Mouse (Mus musculus): ENCODE data around the gene Gtf3c5. TPM values are rescaled to one million over a fixed set of nuclear protein-coding genes. Genes with fewer than 3 reads are reported as not detected.

Gene Gtf3c5
- polyA plus RNA-seq, 1 experiment from 2014 or later: 39.5 TPM

DNA sequence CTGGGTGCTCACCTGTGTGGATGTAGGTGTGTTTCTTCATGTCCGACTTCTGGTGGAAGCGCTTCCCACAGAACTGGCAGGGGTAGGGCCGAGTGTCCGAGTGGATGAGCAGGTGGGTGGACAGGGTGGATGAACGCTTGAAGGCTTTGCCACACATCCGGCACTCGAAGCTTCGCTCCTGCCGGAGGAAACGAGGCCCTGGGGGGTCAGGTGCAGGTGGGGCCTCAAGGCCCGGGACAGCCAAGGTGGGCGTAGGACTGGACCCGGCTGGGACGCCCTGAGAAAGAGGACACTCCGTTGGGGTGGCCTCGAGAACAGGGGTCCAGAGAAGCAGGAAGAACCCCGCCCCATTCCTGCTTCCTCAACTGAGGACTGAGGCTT is 27.8 kb upstream of the Gtf3c5 start:
- Histone ChIP-seq H3K27ac (ENCODE audit: low read depth, low read length) (no peak overlapping the region), H3K27me3 (replicated peaks; ENCODE audit: control insufficient read depth, insufficient read depth, low read length) (no peaks in the 10 kb centered on the region), H3K9ac (ENCODE audit: low read depth, low read length) (no peak overlapping the region), H3K4me3 (ENCODE audit: low read length) (no peak overlapping the region), H3K4me1 (ENCODE audit: control insufficient read depth, insufficient read depth, low read depth, low read length) (no peaks in the 10 kb centered on the region), H3K9me3 (ENCODE audit: control insufficient read depth, low read length) (no peaks in the 10 kb centered on the region), H3K36me3 (ENCODE audit: control insufficient read depth, insufficient read depth, low read length) (no peaks in the 10 kb centered on the region), H3K4me2 (ENCODE audit: low read length) (no peak overlapping the region)
- WGBS: 82% methylated on average over 17 of the region's 17 CpGs
- ATAC-seq: no peak

DNA sequence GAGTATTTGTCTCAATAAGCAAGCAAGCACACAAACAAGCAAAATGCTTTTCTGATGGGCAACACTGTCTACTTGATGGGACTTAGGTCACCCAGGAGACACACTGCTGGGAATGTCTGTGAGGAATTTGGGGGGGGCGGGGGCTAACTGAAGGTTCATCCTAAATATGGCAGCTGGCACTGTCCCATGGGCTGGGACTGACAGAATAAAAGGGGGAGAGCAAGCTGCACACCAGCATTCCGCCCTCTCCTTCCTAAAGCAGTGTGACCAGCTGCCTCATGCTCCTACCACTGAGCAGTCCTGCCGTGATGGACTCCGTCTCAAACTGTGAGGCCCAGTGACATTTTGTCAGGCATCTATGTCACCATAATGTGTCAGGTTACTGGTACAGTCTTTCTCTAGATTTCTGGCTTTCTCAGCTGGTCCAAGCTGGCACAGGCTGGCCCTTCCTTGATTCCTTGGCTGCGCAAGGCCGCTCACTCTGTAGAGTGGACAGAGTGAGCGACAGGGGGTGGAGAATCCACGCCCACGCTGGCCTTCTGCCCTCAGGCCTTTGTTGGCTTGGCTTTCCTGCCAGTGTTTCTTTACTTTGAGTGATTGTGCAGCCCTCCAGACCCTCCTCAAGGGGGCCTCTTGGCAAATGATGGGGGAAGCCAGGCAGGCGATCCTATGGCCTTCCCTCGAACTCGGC is 27.3 kb upstream of the Gtf3c5 start:
- no peak for ATAC-seq
- Histone ChIP-seq H3K4me2 (ENCODE audit: low read length) (no peak overlapping the region), H3K27me3 (replicated peaks; ENCODE audit: control insufficient read depth, insufficient read depth, low read length) (no peaks in the 10 kb centered on the region), H3K9me3 (ENCODE audit: control insufficient read depth, low read length) (no peaks in the 10 kb centered on the region), H3K4me3 (ENCODE audit: low read length) (no peak overlapping the region), H3K27ac (ENCODE audit: low read depth, low read length) (no peak overlapping the region), H3K4me1 (ENCODE audit: control insufficient read depth, insufficient read depth, low read depth, low read length) (no peaks in the 10 kb centered on the region), H3K9ac (ENCODE audit: low read depth, low read length) (no peak overlapping the region), H3K36me3 (ENCODE audit: control insufficient read depth, insufficient read depth, low read length) (no peaks in the 10 kb centered on the region)
- 52% methylated on average over 12 of the region's 12 CpGs for WGBS

GRCm38 (mm10) chr2:28609851-28610250 is 26.3 kb upstream of the Gtf3c5 start:
- Histone ChIP-seq H3K27me3 (replicated peaks; ENCODE audit: control insufficient read depth, insufficient read depth, low read length) (no peaks in the 10 kb centered on the region), H3K27ac (ENCODE audit: low read depth, low read length) (no peak overlapping the region), H3K9ac (ENCODE audit: low read depth, low read length) (no peak overlapping the region), H3K4me2 (ENCODE audit: low read length) (no peak overlapping the region), H3K4me1 (ENCODE audit: control insufficient read depth, insufficient read depth, low read depth, low read length) (no peaks in the 10 kb centered on the region), H3K9me3 (ENCODE audit: control insufficient read depth, low read length) (no peaks in the 10 kb centered on the region), H3K36me3 (ENCODE audit: control insufficient read depth, insufficient read depth, low read length) (no peaks in the 10 kb centered on the region), H3K4me3 (ENCODE audit: low read length) (no peak overlapping the region)
- WGBS: 90% methylated on average over 10 of the region's 10 CpGs
- ATAC-seq: no peak

- Histone ChIP-seq H3K4me2 (ENCODE audit: low read length) (no peak overlapping the region), H3K4me3 (ENCODE audit: low read length) (no peak overlapping the region), H3K27ac (ENCODE audit: low read depth, low read length) (no peak overlapping the region), H3K36me3 (ENCODE audit: control insufficient read depth, insufficient read depth, low read length) (no peaks in the 10 kb centered on the region), H3K27me3 (replicated peaks; ENCODE audit: control insufficient read depth, insufficient read depth, low read length) (no peaks in the 10 kb centered on the region), H3K4me1 (ENCODE audit: control insufficient read depth, insufficient read depth, low read depth, low read length) (no peaks in the 10 kb centered on the region), H3K9ac (ENCODE audit: low read depth, low read length) (no peak overlapping the region), H3K9me3 (ENCODE audit: control insufficient read depth, low read length) (no peaks in the 10 kb centered on the region)
- 50% methylated on average over 10 of the region's 10 CpGs for WGBS
- ATAC-seq: no peak
These were observed 24.0 kb upstream of the Gtf3c5 start for GRCm38 (mm10) chr2:28607341-28608165.

GRCm38 (mm10) chr2:28606601-28607340 is 23.2 kb upstream of the Gtf3c5 start:
- Histone ChIP-seq H3K4me1 (ENCODE audit: control insufficient read depth, insufficient read depth, low read depth, low read length) (no peaks in the 10 kb centered on the region), H3K36me3 (ENCODE audit: control insufficient read depth, insufficient read depth, low read length) (no peaks in the 10 kb centered on the region), H3K4me2 (ENCODE audit: low read length) (no peak overlapping the region), H3K4me3 (ENCODE audit: low read length) (no peak overlapping the region), H3K27ac (ENCODE audit: low read depth, low read length) (no peak overlapping the region), H3K27me3 (replicated peaks; ENCODE audit: control insufficient read depth, insufficient read depth, low read length) (no peaks in the 10 kb centered on the region), H3K9me3 (ENCODE audit: control insufficient read depth, low read length) (no peaks in the 10 kb centered on the region), H3K9ac (ENCODE audit: low read depth, low read length) (no peak overlapping the region)
- WGBS: 71% methylated on average over 8 of the region's 8 CpGs
- ATAC-seq: no peak

DNA sequence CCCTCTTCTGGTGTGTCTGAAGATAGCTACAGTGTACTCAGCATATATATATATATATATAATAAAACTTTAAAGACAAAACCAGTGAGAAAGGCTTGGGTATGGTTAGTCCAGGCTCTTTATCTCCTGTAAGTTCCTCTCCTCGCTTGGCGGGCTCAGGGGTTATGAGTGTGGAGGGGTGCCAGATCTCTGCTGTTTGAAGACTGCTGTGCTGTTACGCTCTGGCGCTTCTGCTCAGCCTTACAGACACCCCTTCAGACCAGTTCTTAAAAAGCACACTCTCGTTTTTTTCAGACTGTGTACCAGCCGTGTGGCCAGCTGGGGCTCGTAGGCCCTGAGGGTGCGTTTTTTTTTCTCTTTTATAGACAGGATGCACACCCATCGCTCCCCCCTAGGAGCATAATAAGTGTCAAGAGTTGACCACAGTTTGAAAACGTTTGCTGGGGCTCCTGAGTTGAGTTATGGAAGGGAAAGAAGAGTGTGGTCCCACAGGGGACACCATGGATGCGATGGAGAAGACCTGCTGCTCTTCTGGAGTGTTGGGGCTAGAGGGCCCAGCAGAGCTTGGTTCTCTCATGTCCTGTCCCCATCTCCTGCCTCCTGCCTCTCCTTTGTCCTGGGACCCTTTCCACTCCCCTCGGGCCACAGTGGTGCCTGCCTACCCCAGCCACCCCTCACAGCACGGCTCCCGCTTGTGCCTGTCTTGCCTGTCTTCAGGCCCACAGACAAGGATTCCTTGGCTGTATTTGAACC is 22.4 kb upstream of the Gtf3c5 start:
- Histone ChIP-seq H3K27me3 (replicated peaks; ENCODE audit: control insufficient read depth, insufficient read depth, low read length) (no peaks in the 10 kb centered on the region), H3K4me2 (ENCODE audit: low read length) (no peak overlapping the region), H3K27ac (ENCODE audit: low read depth, low read length) (no peak overlapping the region), H3K36me3 (ENCODE audit: control insufficient read depth, insufficient read depth, low read length) (no peaks in the 10 kb centered on the region), H3K4me1 (ENCODE audit: control insufficient read depth, insufficient read depth, low read depth, low read length) (no peaks in the 10 kb centered on the region), H3K9ac (ENCODE audit: low read depth, low read length) (no peak overlapping the region), H3K9me3 (ENCODE audit: control insufficient read depth, low read length) (no peaks in the 10 kb centered on the region), H3K4me3 (ENCODE audit: low read length) (no peak overlapping the region)
- ATAC-seq: no peak
- 62% methylated on average over 14 of the region's 14 CpGs for WGBS

- Histone ChIP-seq H3K4me2 (ENCODE audit: low read length) (no peak overlapping the region), H3K4me1 (ENCODE audit: control insufficient read depth, insufficient read depth, low read depth, low read length) (no peaks in the 10 kb centered on the region), H3K27me3 (replicated peaks; ENCODE audit: control insufficient read depth, insufficient read depth, low read length) (no peaks in the 10 kb centered on the region), H3K27ac (ENCODE audit: low read depth, low read length) (no peak overlapping the region), H3K36me3 (ENCODE audit: control insufficient read depth, insufficient read depth, low read length) (no peaks in the 10 kb centered on the region), H3K9ac (ENCODE audit: low read depth, low read length) (no peak overlapping the region), H3K4me3 (ENCODE audit: low read length) (no peak overlapping the region), H3K9me3 (ENCODE audit: control insufficient read depth, low read length) (no peaks in the 10 kb centered on the region)
- 95% methylated on average over 5 of the region's 5 CpGs for WGBS
- ATAC-seq: no peak
These were observed 20.0 kb upstream of the Gtf3c5 start for GRCm38 (mm10) chr2:28603542-28603941.

DNA sequence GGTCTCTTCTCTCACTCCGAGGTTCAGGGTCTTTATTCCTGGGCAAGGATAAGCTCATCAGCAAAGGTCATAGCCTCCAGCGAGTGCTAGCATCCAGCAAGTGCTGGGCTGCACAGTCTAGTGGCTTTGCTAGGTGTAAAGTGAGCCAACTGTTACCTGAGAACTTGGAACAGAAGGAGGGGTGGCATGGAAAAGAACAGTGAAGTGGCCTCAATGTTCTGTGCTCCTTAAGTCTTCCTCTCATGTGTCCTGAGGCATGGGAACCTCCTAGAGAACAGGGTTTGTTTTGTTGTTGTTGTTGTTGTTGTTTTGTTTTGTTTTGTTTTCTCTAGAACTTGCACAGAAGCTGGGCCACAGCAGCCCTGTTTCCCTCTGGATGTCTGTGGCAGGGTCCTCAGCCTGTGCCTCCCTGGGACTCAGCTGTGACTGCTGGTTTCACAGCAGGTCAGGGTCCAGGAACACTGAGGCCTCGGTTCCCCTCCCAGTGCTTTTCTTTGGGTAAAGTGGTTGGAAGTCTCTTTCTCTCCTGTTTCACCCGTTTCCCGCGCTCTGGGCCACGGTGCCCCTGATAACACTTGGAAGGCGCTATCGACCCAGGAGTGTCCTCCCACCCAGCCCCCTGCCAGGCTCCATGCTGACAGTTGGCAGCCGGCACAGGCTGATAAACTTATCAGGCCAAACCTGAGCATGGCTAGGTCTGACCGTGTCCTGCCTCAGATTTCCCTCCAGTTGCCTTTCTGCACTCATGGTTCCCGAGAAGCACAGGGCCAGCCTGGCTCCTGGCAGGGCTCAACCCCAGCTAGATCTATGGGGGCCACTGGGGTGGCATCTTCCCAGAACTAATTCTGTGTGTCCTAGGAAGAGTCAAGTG is 18.4 kb upstream of the Gtf3c5 start:
- WGBS: 64% methylated on average over 12 of the region's 12 CpGs
- no peak overlapping the region for H3K9ac ChIP-seq (ENCODE audit: low read depth, low read length)
- no peak for ATAC-seq
- H3K9me3 ChIP-seq (ENCODE audit: control insufficient read depth, low read length): no peaks in the 10 kb centered on the region
- no peak overlapping the region for H3K4me3 ChIP-seq (ENCODE audit: low read length)
- H3K4me2 ChIP-seq (ENCODE audit: low read length): no peak overlapping the region
- no peaks in the 10 kb centered on the region for H3K4me1 ChIP-seq (ENCODE audit: control insufficient read depth, insufficient read depth, low read depth, low read length)
- no peak overlapping the region for H3K27ac ChIP-seq (ENCODE audit: low read depth, low read length)
- no peaks in the 10 kb centered on the region for H3K36me3 ChIP-seq (ENCODE audit: control insufficient read depth, insufficient read depth, low read length)
- no peaks in the 10 kb centered on the region for H3K27me3 ChIP-seq (replicated peaks; ENCODE audit: control insufficient read depth, insufficient read depth, low read length)

Measured in hindbrain, embryonic 16.5 days (tissue).